Mouse (Mus musculus) heart, embryonic 14.5 days (tissue): ENCODE results near the gene Igbp1. TPM values are rescaled to one million over a fixed set of nuclear protein-coding genes. Genes with fewer than 3 reads are reported as not detected.

Experiments
- ATAC-seq: fragments of 200-750 bp; cut with Nextera tagmentation; 2 replicates; pipeline ENCODE4 v1.8.0; 2017; ENCODE audit warnings: low read depth, moderate TSS enrichment; ENCODE audit not compliant: insufficient number of reproducible peaks, insufficient read depth, low FRiP score
- H3K27ac ChIP-seq, 2 experiments: fragments of 200-500 bp in 1 of 2; fragments of 300-500 bp in 1 of 2; sonication (generic) in 1 of 2; replicated peaks in 1 of 2; 2 replicates each; pipeline ENCODE4 v1.5.1; 2012 to 2014; ENCODE audit warnings: low read depth in 2 of 2, low read length in 2 of 2, control low read depth in 1 of 2, mild to moderate bottlenecking in 1 of 2, mixed read lengths in 1 of 2; ENCODE audit not compliant: control insufficient read depth in 1 of 2, insufficient read depth in 1 of 2
- H3K27me3 ChIP-seq: fragments of 300-500 bp; sonication (generic); 2 replicates; pipeline ENCODE4 v1.6.1; 2014; ENCODE audit warnings: mild to moderate bottlenecking, low read length, control low read depth; ENCODE audit not compliant: control insufficient read depth, insufficient read depth
- H3K36me3 ChIP-seq: fragments of 300-500 bp; sonication (generic); 2 replicates; pipeline ENCODE4 v1.6.1; 2014; ENCODE audit warnings: mild to moderate bottlenecking, control low read depth, low read length, mixed read lengths; ENCODE audit not compliant: control insufficient read depth, insufficient read depth
- H3K4me1 ChIP-seq, 2 experiments: fragments of 200-500 bp in 1 of 2; fragments of 300-500 bp in 1 of 2; sonication (generic) in 1 of 2; 2 replicates each; pipeline ENCODE4 v1.6.1; 2012 to 2014; ENCODE audit warnings: low read length in 2 of 2, control low read depth in 1 of 2, mixed read lengths in 1 of 2; ENCODE audit not compliant: control insufficient read depth in 2 of 2, insufficient read depth in 2 of 2
- H3K4me2 ChIP-seq: fragments of 300-500 bp; sonication (generic); 2 replicates; pipeline ENCODE4 v1.6.1; 2014; ENCODE audit warnings: mild to moderate bottlenecking, low read length
- H3K4me3 ChIP-seq, 2 experiments: fragments of 200-500 bp in 1 of 2; fragments of 300-500 bp in 1 of 2; sonication (generic) in 1 of 2; 2 replicates each; pipeline ENCODE4 v1.5.1; 2012 to 2014; ENCODE audit warnings: low read length in 2 of 2, mild to moderate bottlenecking in 2 of 2, control low read depth in 1 of 2, low read depth in 1 of 2, moderate library complexity in 1 of 2; ENCODE audit not compliant: control insufficient read depth in 1 of 2, insufficient read depth in 1 of 2
- H3K9ac ChIP-seq: fragments of 300-500 bp; sonication (generic); 2 replicates; pipeline ENCODE4 v1.6.1; 2014; ENCODE audit warnings: mild to moderate bottlenecking, low read length
- H3K9me3 ChIP-seq: fragments of 300-500 bp; sonication (generic); 2 replicates; pipeline ENCODE4 v1.6.1; 2016; ENCODE audit warnings: low read length, control low read depth; ENCODE audit not compliant: control insufficient read depth
- WGBS: fragments of 180-500 bp; shearing (Covaris S2); extraction: QIAGEN DNeasy Blood & Tissue Kit; methylation state at CpG from one replicate; pipeline ENCODE4 v1.1.7; 2014; 5-methylcytosine and 5-hydroxymethylcytosine counted together
- polyA plus RNA-seq: library from polyadenylated mRNA; unstranded; fragments of >200 nt; fragmentation: Nextera tagmentation; extraction: Ambion mirVana; gene quantifications from 2 replicates; pipeline ENCODE4 v1.2.1, GENCODE M21; 2014

Gene Igbp1
- polyA plus RNA-seq, 1 experiment from 2014 or later = 30.6 TPM

DNA sequence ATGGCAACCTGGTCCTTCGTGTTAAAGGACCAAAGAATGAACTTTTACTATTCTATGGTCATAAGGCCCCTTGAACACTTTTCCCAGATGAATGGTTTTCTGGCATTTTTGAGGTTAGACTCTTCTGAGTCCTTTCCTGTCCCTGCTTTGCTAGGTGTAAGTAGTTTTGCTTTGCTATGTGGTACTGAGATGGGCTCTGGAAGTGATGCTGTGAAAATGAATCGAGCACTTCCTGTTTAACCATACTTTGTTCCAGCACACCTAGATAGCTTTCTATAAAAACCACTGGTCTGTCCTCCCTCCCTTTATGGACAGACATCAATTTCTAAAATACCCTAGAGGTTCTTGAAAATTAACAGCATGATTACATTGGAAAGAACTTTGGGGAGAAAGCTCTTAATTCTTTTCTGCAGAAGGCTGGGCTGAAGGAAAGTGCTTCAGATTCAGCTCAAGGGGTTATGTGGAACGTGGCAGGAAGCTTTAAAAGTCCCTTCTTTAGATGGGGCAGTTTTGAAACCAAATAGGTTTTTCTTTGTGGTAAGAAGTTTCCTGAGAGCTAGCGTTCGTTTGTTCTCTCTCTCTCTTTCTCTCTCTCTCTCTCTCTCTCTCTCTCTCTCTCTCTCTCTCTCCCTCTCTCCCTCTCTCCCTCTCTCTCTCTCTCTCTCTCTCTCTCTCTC is 10.2 kb downstream of the Igbp1 start:
- WGBS = 76% methylated on average over 5 of the region's 5 CpGs
- peaks cover 35% of the 10 kb centered on the region for H3K36me3 ChIP-seq
- no peak overlapping the region for H3K9ac ChIP-seq
- H3K9me3 ChIP-seq = no peaks in the 10 kb centered on the region
- ATAC-seq = no peak
- no peak overlapping the region for H3K4me2 ChIP-seq
- no peak overlapping the region for H3K4me3 ChIP-seq
- H3K27me3 ChIP-seq = no peaks in the 10 kb centered on the region
- no peaks in the 10 kb centered on the region for H3K4me1 ChIP-seq
- no peak overlapping the region for H3K27ac ChIP-seq

- Histone ChIP-seq H3K36me3 (peaks cover 32% of the 10 kb centered on the region), H3K27ac (no peak overlapping the region), H3K27me3 (no peaks in the 10 kb centered on the region), H3K4me3 (no peak overlapping the region), H3K4me2 (no peak overlapping the region), H3K9ac (no peak overlapping the region), H3K9me3 (no peaks in the 10 kb centered on the region), H3K4me1 (no peaks in the 10 kb centered on the region)
- WGBS = 85% methylated on average over 4 of the region's 4 CpGs
- ATAC-seq = no peak
Measured at GRCm38 (mm10) chrX:100508164-100508563, 14.1 kb downstream of the Igbp1 start.

- peaks cover 27% of the 10 kb centered on the region for H3K36me3 ChIP-seq
- no peak overlapping the region for H3K4me2 ChIP-seq
- H3K9me3 ChIP-seq = no peaks in the 10 kb centered on the region
- H3K27me3 ChIP-seq = no peaks in the 10 kb centered on the region
- no peak overlapping the region for H3K27ac ChIP-seq
- WGBS = 70% methylated on average over 3 of the region's 3 CpGs
- no peak overlapping the region for H3K9ac ChIP-seq
- no peaks in the 10 kb centered on the region for H3K4me1 ChIP-seq
- H3K4me3 ChIP-seq = no peak overlapping the region
- no peak for ATAC-seq
Measured at GRCm38 (mm10) chrX:100509921-100510320, 15.8 kb downstream of the Igbp1 start.

- H3K27ac ChIP-seq = no peak overlapping the region
- H3K9me3 ChIP-seq = no peaks in the 10 kb centered on the region
- ATAC-seq = no peak
- no peak overlapping the region for H3K9ac ChIP-seq
- H3K4me1 ChIP-seq = no peaks in the 10 kb centered on the region
- H3K36me3 ChIP-seq = no peaks in the 10 kb centered on the region
- whole genome bisulfite sequencing = 77% methylated on average over 3 of the region's 3 CpGs
- H3K4me2 ChIP-seq = no peak overlapping the region
- no peaks in the 10 kb centered on the region for H3K27me3 ChIP-seq
- no peak overlapping the region for H3K4me3 ChIP-seq
Measured at GRCm38 (mm10) chrX:100516683-100517082, 22.6 kb downstream of the Igbp1 start.

- Histone ChIP-seq H3K36me3 (no peaks in the 10 kb centered on the region), H3K9me3 (no peaks in the 10 kb centered on the region), H3K4me1 (no peaks in the 10 kb centered on the region), H3K4me2 (no peak overlapping the region), H3K9ac (no peak overlapping the region), H3K4me3 (no peak overlapping the region), H3K27ac (no peak overlapping the region), H3K27me3 (no peaks in the 10 kb centered on the region)
- ATAC-seq = no peak
- 90% methylated on average over 6 of the region's 6 CpGs for WGBS
Measured at GRCm38 (mm10) chrX:100517626-100518025, 23.5 kb downstream of the Igbp1 start.

- H3K9me3 ChIP-seq = no peaks in the 10 kb centered on the region
- 70% methylated on average over 2 of the region's 2 CpGs for WGBS
- ATAC-seq = no peak
- H3K36me3 ChIP-seq = no peaks in the 10 kb centered on the region
- no peak overlapping the region for H3K27ac ChIP-seq
- H3K4me1 ChIP-seq = no peaks in the 10 kb centered on the region
- no peak overlapping the region for H3K9ac ChIP-seq
- H3K4me2 ChIP-seq = no peak overlapping the region
- no peaks in the 10 kb centered on the region for H3K27me3 ChIP-seq
- no peak overlapping the region for H3K4me3 ChIP-seq
Measured at GRCm38 (mm10) chrX:100518532-100518931, 24.4 kb downstream of the Igbp1 start.

GRCm38 (mm10) chrX:100524471-100524870 is 30.4 kb downstream of the Igbp1 start, which contains the start of gene Dgat2l6:
TSS of gene Dgat2l6 (plus strand) at chrX:100524838.
- 81% methylated on average over 4 of the region's 4 CpGs for WGBS
- no peaks in the 10 kb centered on the region for H3K36me3 ChIP-seq

DNA sequence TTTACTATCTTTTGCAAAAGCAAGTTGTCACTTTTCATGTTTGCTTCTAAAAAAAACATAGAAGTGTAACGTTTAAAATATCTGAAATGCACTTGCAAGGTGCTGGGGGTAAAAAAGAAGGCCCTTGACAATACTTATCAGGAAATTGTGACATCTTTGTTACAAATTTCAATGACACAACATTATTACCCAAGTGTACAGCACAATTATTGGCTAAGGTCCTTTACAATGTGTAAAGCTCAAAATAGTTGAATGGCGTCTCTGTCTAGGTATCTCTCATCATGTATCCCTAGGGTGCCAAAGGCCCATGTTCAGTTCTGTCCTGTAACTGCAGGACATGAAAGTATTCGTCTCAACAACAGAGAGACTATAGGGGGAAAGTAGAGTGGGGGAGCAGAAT is 61.9 kb downstream of the Igbp1 start:
- Histone ChIP-seq H3K27ac (no peak overlapping the region), H3K36me3 (no peaks in the 10 kb centered on the region), H3K4me3 (no peak overlapping the region), H3K9ac (no peak overlapping the region), H3K4me1 (no peaks in the 10 kb centered on the region), H3K4me2 (no peak overlapping the region), H3K9me3 (no peaks in the 10 kb centered on the region), H3K27me3 (no peaks in the 10 kb centered on the region)
- WGBS = 61% methylated on average over 3 of the region's 3 CpGs
- no peak for ATAC-seq

More at GRCm38 (mm10) chrX:100524471-100524870, 30.4 kb downstream of the Igbp1 start, which contains the start of gene Dgat2l6:
- Histone ChIP-seq H3K4me2 (no peak within 1 kb of the TSS), H3K9ac (no peak within 1 kb of the TSS), H3K4me3 (no peak within 1 kb of the TSS), H3K4me1 (no peaks in the 10 kb centered on the region), H3K27ac (no peak within 1 kb of the TSS), H3K27me3 (no peaks in the 10 kb centered on the region), H3K9me3 (no peaks in the 10 kb centered on the region)
- no peak for ATAC-seq
